ENCODE assay signal across 24 mouse cellular contexts in genomic region chr6:91184776-91185175, GRCm38 (mm10). TPM values are rescaled to one million over a fixed set of nuclear protein-coding genes. Genes with fewer than 3 reads are reported as not detected.
DNase-seq lines count a peak whose midpoint lies in the region; ATAC-seq and TF ChIP-seq lines count a peak whose summit lies in the region.
"Had no signal": no experiment of that assay in that cellular context is flagged by ENCODE, and none has a peak within 500 bp of the region (broad histone marks: within the 10 kb centered on the region; RNA-seq: fewer than 3 reads in every experiment).

No protein-coding gene starts in this region.

- ATAC-seq in limb, embryonic 15.5 days (ENCODE audit: insufficient number of reproducible peaks, low FRiP score, low TSS enrichment, low read depth) = no peak
- ATAC-seq: forebrain, embryonic 14.5 days had no signal

- DNase-seq in gastrocnemius, postnatal 25 days = peak; percentile 68
- no peak for DNase-seq in gastrocnemius, adult 18-20 months (ENCODE audit: low spot score)
- DNase-seq in heart, adult 2 months = peak in 1 of 2 experiments; percentile 37
- no peak for DNase-seq in heart, adult 18-20 months
- DNase-seq in layer of hippocampus, adult 18-20 months (ENCODE audit: low spot score in 2 of 2) = no peak
- no peak for DNase-seq in left cerebral cortex, postnatal 10 days (ENCODE audit: extremely low spot score in 1 of 2, low spot score in 2 of 2)
- DNase-seq: adrenal gland, adult 2 months; adrenal gland, postnatal 10 days; adrenal gland, postnatal 25 days; cerebellum, adult 11 months; cerebellum, adult 18-20 months; cerebellum, adult 8-10 months; cerebellum, adult 9-11 months; cerebellum, postnatal 14 days; cerebellum, postnatal 36 days; embryo, embryonic 11 days had no signal

- TF ChIP-seq POLR2A in heart, adult 2 months (IDR thresholded peaks at IDR 0.05; ENCODE audit: insufficient read depth, low read depth, low read length) = no peak

- no peaks in the 10 kb centered on the region for H3K36me3 ChIP-seq in heart, adult 2 months (ENCODE audit: control insufficient read depth, insufficient read depth, low read length)
- no peaks in the 10 kb centered on the region for H3K36me3 ChIP-seq in limb, embryonic 15.5 days
- H3K36me3 ChIP-seq: embryonic facial prominence, embryonic 13.5 days; embryonic facial prominence, embryonic 15.5 days; forebrain, embryonic 10.5 days; forebrain, embryonic 12.5 days had no signal

- H3K4me3 ChIP-seq in heart, adult 2 months = no peak overlapping the region
- no peak overlapping the region for H3K4me3 ChIP-seq in limb, embryonic 15.5 days
- H3K4me3 ChIP-seq: embryonic facial prominence, embryonic 13.5 days; embryonic facial prominence, embryonic 15.5 days; erythroblast, embryonic 14.5 days; forebrain, embryonic 10.5 days; forebrain, embryonic 12.5 days had no signal

- no peak for TF ChIP-seq CTCF in heart, adult 2 months (IDR thresholded peaks at IDR 0.05)

- H3K9me3 ChIP-seq in limb, embryonic 15.5 days = no peaks in the 10 kb centered on the region
- H3K9me3 ChIP-seq: embryonic facial prominence, embryonic 13.5 days; embryonic facial prominence, embryonic 15.5 days; forebrain, embryonic 10.5 days; forebrain, embryonic 12.5 days had no signal

- 77% methylated on average over 3 of the region's 3 CpGs for WGBS in heart, adult 2 months
- WGBS in limb, embryonic 15.5 days = 47% methylated on average over 3 of the region's 3 CpGs

- H3K4me2 ChIP-seq in limb, embryonic 15.5 days = no peak overlapping the region
- H3K4me2 ChIP-seq: embryonic facial prominence, embryonic 13.5 days; embryonic facial prominence, embryonic 15.5 days; forebrain, embryonic 12.5 days had no signal

- peaks cover 40% of the 10 kb centered on the region for H3K4me1 ChIP-seq in heart, adult 2 months (ENCODE audit: control insufficient read depth, insufficient read depth, low read length)
- peaks cover 54% of the 10 kb centered on the region for H3K4me1 ChIP-seq in limb, embryonic 15.5 days
- H3K4me1 ChIP-seq: forebrain, embryonic 12.5 days had no signal

- H3K27ac ChIP-seq in heart, adult 2 months = peak overlapping the region; percentile 43
- 0 out of 2 replicates have a peak overlapping the region, but pooled peaks have one; percentile 6 for H3K27ac ChIP-seq in limb, embryonic 15.5 days
- H3K27ac ChIP-seq: embryonic facial prominence, embryonic 13.5 days; embryonic facial prominence, embryonic 15.5 days; forebrain, embryonic 10.5 days; forebrain, embryonic 12.5 days had no signal

- no peak for TF ChIP-seq EP300 in heart, adult 2 months (IDR thresholded peaks at IDR 0.05; ENCODE audit: insufficient read depth, low read depth, low read length)

- no peaks in the 10 kb centered on the region for H3K79me2 ChIP-seq in heart, adult 2 months (replicated peaks; ENCODE audit: control insufficient read depth, insufficient read depth, low read length)

- intact Hi-C loops in heart, adult 2 months (cut with DNase I) = loop anchor here (2.0 kb wide), 1 partner anchor 28 kb away; the partner anchor contains the start of gene Fbln2
- intact Hi-C loops in left cerebral cortex, postnatal 10 days (cut with DNase I) = no loop called here

- H3K9ac ChIP-seq in heart, adult 2 months (ENCODE audit: low read depth, low read length) = no peak overlapping the region
- H3K9ac ChIP-seq in limb, embryonic 15.5 days = no peak overlapping the region
- H3K9ac ChIP-seq: embryonic facial prominence, embryonic 13.5 days; embryonic facial prominence, embryonic 15.5 days; forebrain, embryonic 12.5 days had no signal

- no peaks in the 10 kb centered on the region for H3K27me3 ChIP-seq in heart, adult 2 months (ENCODE audit: control insufficient read depth, insufficient read depth, low read length)
- no peaks in the 10 kb centered on the region for H3K27me3 ChIP-seq in limb, embryonic 15.5 days
- H3K27me3 ChIP-seq: embryonic facial prominence, embryonic 13.5 days; embryonic facial prominence, embryonic 15.5 days; forebrain, embryonic 12.5 days had no signal

RNA-seq across cellular contexts. Expression of gene Fbln2, which starts 27.5 kb away (rescaled TPM):
- 10 to 100 TPM; 47.7 to 50.2 TPM for total RNA-seq in gastrocnemius, postnatal 25 days (2021)
- 10 to 100 TPM; 40.1 to 51.6 TPM for total RNA-seq in gastrocnemius, adult 18-20 months (2021)
- total RNA-seq in heart, adult 2 months (2021) = 10 to 100 TPM; 55.8 to 56.9 TPM
- 117 and 153 TPM in 2 replicates for polyA plus RNA-seq in heart, adult 2 months (2012; rRNA removed)
- total RNA-seq in heart, adult 18-20 months (2021) = 10 to 100 TPM; 42.0 to 43.1 TPM
- 297 and 305 TPM in 2 replicates for polyA plus RNA-seq in limb, embryonic 15.5 days (2015; fragmentation: Nextera tagmentation; extraction: Ambion mirVana)
- 1 to 10 TPM; 7.8 to 10.0 TPM for total RNA-seq in layer of hippocampus, adult 18-20 months (2021)
- total RNA-seq in left cerebral cortex, postnatal 10 days (2021) = 10 to 100 TPM in 1 of 2 experiments, 1 to 10 TPM in 1; 9.8 to 10.9 TPM
- total RNA-seq: common myeloid progenitor, adult 5-6 weeks had no signal

RNA-seq across cellular contexts. Expression of gene Hdac11, which starts 28.3 kb away (rescaled TPM):
- total RNA-seq in gastrocnemius, postnatal 25 days (2021) = 1 to 10 TPM; 5.9 to 6.0 TPM
- total RNA-seq in gastrocnemius, adult 18-20 months (2021) = 1 to 10 TPM; 6.7 to 7.2 TPM
- 10 to 100 TPM; 17.4 to 18.4 TPM for total RNA-seq in heart, adult 2 months (2021)
- polyA plus RNA-seq in heart, adult 2 months (2012; rRNA removed) = 22.7 and 28.4 TPM in 2 replicates
- 10 to 100 TPM; 20.9 to 21.3 TPM for total RNA-seq in heart, adult 18-20 months (2021)
- 13.5 and 13.9 TPM in 2 replicates for polyA plus RNA-seq in limb, embryonic 15.5 days (2015; fragmentation: Nextera tagmentation; extraction: Ambion mirVana)
- total RNA-seq in layer of hippocampus, adult 18-20 months (2021) = 100 to 1,000 TPM; 169 to 174 TPM
- 100 to 1,000 TPM; 111 to 117 TPM for total RNA-seq in left cerebral cortex, postnatal 10 days (2021)

Comparison
In these comparisons a context has a peak if more than half of its experiments do, and no peak if none do; other contexts are left out.
1. RNA of gene Hdac11, which starts 28.3 kb away (total RNA-seq): 169 to 174 TPM in layer of hippocampus, adult 18-20 months and 111 to 117 TPM in left cerebral cortex, postnatal 10 days; 20.9 to 21.3 TPM in heart, adult 18-20 months, 17.4 to 18.4 TPM in heart, adult 2 months, 6.7 to 7.2 TPM in gastrocnemius, adult 18-20 months and 5.9 to 6.0 TPM in gastrocnemius, postnatal 25 days; every median in the first group is over 4 times any median in the second.